In genomic region chr5:105501136-105501535, GRCm38 (mm10) we compare ENCODE assay signal across 27 mouse cellular contexts. TPM values are rescaled to one million over a fixed set of nuclear protein-coding genes. Genes with fewer than 3 reads are reported as not detected.
DNase-seq lines count a peak whose midpoint lies in the region; ATAC-seq lines count a peak whose summit lies in the region.
"Had no signal": no experiment of that assay in that cellular context is flagged by ENCODE, and none has a peak within 500 bp of the region (broad histone marks: within the 10 kb centered on the region; RNA-seq: fewer than 3 reads in every experiment).

No protein-coding gene starts in this region.

- WGBS in neural tube, embryonic 13.5 days: 87% methylated on average over 3 of the region's 3 CpGs
- WGBS in embryonic facial prominence, embryonic 10.5 days: 84% methylated on average over 3 of the region's 3 CpGs

- H3K9me3 ChIP-seq in neural tube, embryonic 13.5 days: no peaks in the 10 kb centered on the region
- H3K9me3 ChIP-seq in embryonic facial prominence, embryonic 10.5 days: peaks cover 8% of the 10 kb centered on the region; the same call in 1 of the 2 replicates
- H3K9me3 ChIP-seq: embryonic facial prominence, embryonic 12.5 days; limb, embryonic 15.5 days; neural tube, embryonic 12.5 days had no signal

- H3K27me3 ChIP-seq in neural tube, embryonic 13.5 days: no peaks in the 10 kb centered on the region; the same call in none of the 2 replicates
- H3K27me3 ChIP-seq in embryonic facial prominence, embryonic 10.5 days (replicated peaks; ENCODE audit: low read depth, poor library complexity, severe bottlenecking): peaks cover 6% of the 10 kb centered on the region; the same call in 1 of the 2 replicates
- H3K27me3 ChIP-seq: limb, embryonic 15.5 days; neural tube, embryonic 12.5 days had no signal

- H3K4me1 ChIP-seq in neural tube, embryonic 13.5 days (replicated peaks): peaks cover 34% of the 10 kb centered on the region
- H3K4me1 ChIP-seq in embryonic facial prominence, embryonic 10.5 days: peaks cover 38% of the 10 kb centered on the region

- H3K4me2 ChIP-seq in neural tube, embryonic 13.5 days: no peak overlapping the region
- H3K4me2 ChIP-seq: embryonic facial prominence, embryonic 12.5 days; limb, embryonic 15.5 days; liver, embryonic 13.5 days; neural tube, embryonic 12.5 days had no signal

- peak; percentile 44 for DNase-seq in adrenal gland, adult 8-10 months
- DNase-seq in adrenal gland, postnatal 4 days (ENCODE audit: low spot score in 2 of 2): no peak
- no peak for DNase-seq in neural tube, embryonic 10.5 days (ENCODE audit: extremely low spot score, low spot score)
- DNase-seq in embryonic facial prominence, embryonic 10.5 days (ENCODE audit: low spot score): no peak
- peak; percentile 14 to 33 for DNase-seq in natural killer cell, adult 2 months (ENCODE audit: low spot score in 2 of 2)
- DNase-seq in right cerebral cortex, postnatal 10 days (ENCODE audit: low spot score in 2 of 2): no peak
- DNase-seq: cerebellum, adult 8-10 months; cerebellum, postnatal 25 days; gastrocnemius, adult 2 months; gastrocnemius, postnatal 36 days; heart, postnatal 14 days; kidney, adult 8-10 months; kidney, postnatal 10 days; layer of hippocampus, postnatal 36 days; left cerebral cortex, postnatal 4 days; liver, embryonic 13.5 days; lung, adult 18-20 months; right cerebral cortex, postnatal 4 days had no signal

- H3K36me3 ChIP-seq in neural tube, embryonic 13.5 days: no peaks in the 10 kb centered on the region
- 0 out of 2 replicates have a peak, but pooled peaks cover 4% of the 10 kb centered on the region for H3K36me3 ChIP-seq in embryonic facial prominence, embryonic 10.5 days (replicated peaks)
- H3K36me3 ChIP-seq: embryonic facial prominence, embryonic 12.5 days; hindbrain, embryonic 10.5 days; limb, embryonic 15.5 days; liver, embryonic 13.5 days; neural tube, embryonic 12.5 days had no signal

- 0 out of 2 replicates have a peak overlapping the region, but pooled peaks have one; percentile 4 for H3K27ac ChIP-seq in neural tube, embryonic 13.5 days (replicated peaks)
- 0 out of 2 replicates have a peak overlapping the region, but pooled peaks have one; percentile 15 for H3K27ac ChIP-seq in embryonic facial prominence, embryonic 10.5 days (replicated peaks)
- H3K27ac ChIP-seq: embryonic facial prominence, embryonic 12.5 days; gastrocnemius, adult 2 months; limb, embryonic 15.5 days; liver, embryonic 13.5 days; neural tube, embryonic 12.5 days; stomach, postnatal 0 days had no signal

- no peak for ATAC-seq in neural tube, embryonic 13.5 days (ENCODE audit: low read depth)
- ATAC-seq in cerebellum, adult (ENCODE audit: insufficient number of reproducible peaks, low FRiP score, low TSS enrichment): no peak
- ATAC-seq: intestine, embryonic 16.5 days; lung, postnatal 0 days had no signal

- H3K4me3 ChIP-seq in neural tube, embryonic 13.5 days: no peak overlapping the region
- no peak overlapping the region for H3K4me3 ChIP-seq in embryonic facial prominence, embryonic 10.5 days
- H3K4me3 ChIP-seq: embryonic facial prominence, embryonic 12.5 days; gastrocnemius, adult 2 months; hindbrain, embryonic 10.5 days; limb, embryonic 15.5 days; liver, embryonic 13.5 days; neural tube, embryonic 12.5 days had no signal

- no peak overlapping the region for H3K9ac ChIP-seq in neural tube, embryonic 13.5 days
- H3K9ac ChIP-seq: embryonic facial prominence, embryonic 12.5 days; limb, embryonic 15.5 days; liver, embryonic 13.5 days; neural tube, embryonic 12.5 days had no signal

RNA-seq across cellular contexts. Expression of gene Lrrc8c, which starts 18.1 kb away (rescaled TPM):
- 10 to 100 TPM; 16.8 to 28.0 (median 24.5) TPM for total RNA-seq in adrenal gland, adult 8-10 months (2022)
- total RNA-seq in adrenal gland, postnatal 4 days (2021): 10 to 100 TPM; 29.7 to 36.3 TPM
- 10.3 and 15.1 TPM in 2 replicates for polyA plus RNA-seq in neural tube, embryonic 13.5 days (2015; fragmentation: Nextera tagmentation; extraction: Ambion mirVana)
- 10.8 and 12.6 TPM in 2 replicates for polyA plus RNA-seq in embryonic facial prominence, embryonic 10.5 days (2016; fragmentation: Nextera tagmentation; extraction: Ambion mirVana)

Comparison
In these comparisons a context has a peak if more than half of its experiments do, and no peak if none do; other contexts are left out.
1. DNase-seq: peak in adrenal gland, adult 8-10 months (single experiment) and natural killer cell, adult 2 months (2 of 2); none in adrenal gland, postnatal 4 days (0 of 2), neural tube, embryonic 10.5 days (single experiment), embryonic facial prominence, embryonic 10.5 days (single experiment) and right cerebral cortex, postnatal 10 days (0 of 2).